Mouse (Mus musculus): ENCODE measurements around the gene Cdon.

DNA sequence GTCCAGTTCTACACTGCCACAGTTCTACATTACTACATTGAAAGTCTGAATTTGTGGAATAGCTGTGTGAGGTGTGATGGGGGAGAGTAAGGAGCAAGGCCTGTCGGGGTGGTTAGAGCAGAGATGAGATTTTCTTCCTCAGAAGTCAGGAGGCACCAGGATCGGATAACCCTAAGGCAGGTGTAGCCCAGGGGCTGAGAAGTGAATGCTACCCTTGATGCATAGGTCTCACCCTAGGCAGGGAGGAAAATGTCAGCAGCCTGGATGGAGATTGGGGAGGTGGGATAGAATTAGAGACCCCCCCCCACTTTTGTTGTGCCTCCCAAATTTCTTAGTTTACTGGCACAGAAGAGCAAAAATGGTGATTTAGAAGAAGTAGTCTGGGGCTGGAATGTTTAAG, 101.3 kb downstream of the Cdon start:
- TF ChIP-seq ZNF384 (IDR thresholded peaks at IDR 0.05; ENCODE audit: low read depth, low read length) = no peak
- TF ChIP-seq HCFC1 (IDR thresholded peaks at IDR 0.05; ENCODE audit: borderline replicate concordance, insufficient read depth, low read length) = no peak
- TF ChIP-seq CHD2 (IDR thresholded peaks at IDR 0.05; ENCODE audit: low read depth, low read length) = no peak
- no peak for TF ChIP-seq MAFK (IDR thresholded peaks at IDR 0.05; ENCODE audit: insufficient read depth, low read depth, low read length)
- no peak for TF ChIP-seq ZC3H11A (IDR thresholded peaks at IDR 0.05; ENCODE audit: borderline replicate concordance, low read depth, low read length)

Measured in ES-E14 (cell line).